Mouse (Mus musculus) limb, embryonic 10.5 days (tissue): Measurements from ENCODE around the gene Tulp1. TPM values are rescaled to one million over a fixed set of nuclear protein-coding genes. Genes with fewer than 3 reads are reported as not detected.

Experiments used
- DNase-seq: peaks from one replicate; pipeline ENCODE4 v3.0.0-alpha.2; 2017; ENCODE audit warnings: low spot score
- H3K27ac ChIP-seq: fragments of 300-500 bp; sonication (generic); 2 replicates; pipeline ENCODE4 v1.5.1; 2016; ENCODE audit warnings: mild to moderate bottlenecking
- H3K27me3 ChIP-seq: fragments of 300-500 bp; sonication (generic); 2 replicates; pipeline ENCODE4 v1.6.1; 2016; ENCODE audit warnings: low read depth, mild to moderate bottlenecking; ENCODE audit not compliant: poor library complexity, severe bottlenecking
- H3K36me3 ChIP-seq: fragments of 300-500 bp; sonication (generic); 2 replicates; pipeline ENCODE4 v1.6.1; 2016; ENCODE audit warnings: mild to moderate bottlenecking, moderate library complexity
- H3K4me1 ChIP-seq: fragments of 300-500 bp; sonication (generic); 2 replicates; pipeline ENCODE4 v1.6.1; 2016
- H3K4me3 ChIP-seq: fragments of 300-500 bp; sonication (generic); 2 replicates; pipeline ENCODE4 v1.5.1; 2016; ENCODE audit warnings: mild to moderate bottlenecking, moderate library complexity
- H3K9me3 ChIP-seq: fragments of 300-500 bp; sonication (generic); replicated peaks from 2 replicates; pipeline ENCODE4 v1.6.1; 2016; ENCODE audit warnings: mild to moderate bottlenecking
- WGBS: fragments of 180-500 bp; shearing (Covaris S2); methylation state at CpG from one replicate; pipeline ENCODE4 v1.1.7; 2016; 5-methylcytosine and 5-hydroxymethylcytosine counted together
- polyA plus RNA-seq: library from polyadenylated mRNA; unstranded; fragments of >200 nt; fragmentation: Nextera tagmentation; extraction: Ambion mirVana; gene quantifications from 2 replicates; pipeline ENCODE4 v1.2.1, GENCODE M21; 2016

Tulp1 gene
- polyA plus RNA-seq, 1 experiment from 2014 or later = 4.1 TPM

DNA sequence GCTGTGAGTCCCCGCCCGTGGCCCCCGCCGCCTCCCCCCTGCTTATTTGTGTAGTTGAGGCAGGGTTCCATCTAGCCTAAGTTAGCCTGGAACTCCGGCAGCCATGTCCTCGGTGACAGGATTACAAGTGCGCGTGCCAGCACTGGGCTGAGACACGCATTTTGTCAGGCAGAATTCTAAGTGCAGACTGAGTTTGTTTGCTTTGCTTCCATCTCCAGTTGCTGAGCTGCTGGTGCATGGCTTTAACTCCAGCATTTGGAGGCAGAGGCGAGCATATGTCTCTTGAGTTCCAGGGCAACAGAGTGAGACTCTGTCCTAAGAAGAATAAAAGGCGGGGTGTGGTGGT is 51.2 kb downstream of the Tulp1 start:
- DNase-seq = no peak
- 2% methylated on average over 11 of the region's 11 CpGs for WGBS
- Histone ChIP-seq H3K4me1 (peaks cover 41% of the 10 kb centered on the region), H3K27ac (peak overlapping the region; percentile 95), H3K9me3 (no peaks in the 10 kb centered on the region), H3K27me3 (no peaks in the 10 kb centered on the region), H3K4me3 (peak overlapping the region; percentile 91), H3K36me3 (peaks cover 37% of the 10 kb centered on the region)

DNA sequence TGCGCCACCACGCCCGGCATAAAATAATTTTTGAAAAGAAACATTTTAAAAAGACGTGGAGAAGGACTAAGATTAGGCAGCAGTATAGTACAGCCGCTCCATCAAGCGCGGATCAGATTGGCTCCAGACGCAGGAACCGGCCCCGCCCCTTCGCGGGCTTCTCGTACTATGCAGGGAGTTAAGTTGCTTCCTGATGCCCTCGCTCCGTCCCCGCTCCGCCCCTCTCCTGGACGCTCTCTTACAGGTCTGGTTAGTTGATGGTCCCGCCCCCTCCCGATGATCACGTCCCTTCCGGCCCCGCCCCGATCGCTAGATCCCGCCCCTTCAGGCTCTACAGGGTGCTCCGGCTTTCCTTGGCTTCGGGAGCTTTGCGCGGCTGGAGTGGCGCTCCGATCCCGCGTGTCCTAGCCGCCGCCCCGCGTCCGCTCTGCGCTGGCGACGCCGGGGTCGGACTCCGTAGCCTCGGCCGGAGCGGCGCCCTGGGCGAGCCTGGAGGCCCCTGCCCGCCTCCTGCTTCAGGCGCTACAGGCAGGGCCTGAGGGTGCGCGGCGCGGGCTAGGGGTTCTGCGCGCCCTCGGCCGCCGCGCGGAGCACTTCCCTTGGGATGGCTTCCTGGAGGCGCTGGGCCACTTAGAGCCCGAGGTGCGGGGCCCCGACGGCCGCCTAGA is 51.7 kb downstream of the Tulp1 start, which contains the start of gene Fance:
Fance (plus strand) TSS at position 308 of the 668 bp plus-strand sequence.
- WGBS = under 1% methylated on average over 69 of the region's 69 CpGs
- no peaks in the 10 kb centered on the region for H3K9me3 ChIP-seq

DNA sequence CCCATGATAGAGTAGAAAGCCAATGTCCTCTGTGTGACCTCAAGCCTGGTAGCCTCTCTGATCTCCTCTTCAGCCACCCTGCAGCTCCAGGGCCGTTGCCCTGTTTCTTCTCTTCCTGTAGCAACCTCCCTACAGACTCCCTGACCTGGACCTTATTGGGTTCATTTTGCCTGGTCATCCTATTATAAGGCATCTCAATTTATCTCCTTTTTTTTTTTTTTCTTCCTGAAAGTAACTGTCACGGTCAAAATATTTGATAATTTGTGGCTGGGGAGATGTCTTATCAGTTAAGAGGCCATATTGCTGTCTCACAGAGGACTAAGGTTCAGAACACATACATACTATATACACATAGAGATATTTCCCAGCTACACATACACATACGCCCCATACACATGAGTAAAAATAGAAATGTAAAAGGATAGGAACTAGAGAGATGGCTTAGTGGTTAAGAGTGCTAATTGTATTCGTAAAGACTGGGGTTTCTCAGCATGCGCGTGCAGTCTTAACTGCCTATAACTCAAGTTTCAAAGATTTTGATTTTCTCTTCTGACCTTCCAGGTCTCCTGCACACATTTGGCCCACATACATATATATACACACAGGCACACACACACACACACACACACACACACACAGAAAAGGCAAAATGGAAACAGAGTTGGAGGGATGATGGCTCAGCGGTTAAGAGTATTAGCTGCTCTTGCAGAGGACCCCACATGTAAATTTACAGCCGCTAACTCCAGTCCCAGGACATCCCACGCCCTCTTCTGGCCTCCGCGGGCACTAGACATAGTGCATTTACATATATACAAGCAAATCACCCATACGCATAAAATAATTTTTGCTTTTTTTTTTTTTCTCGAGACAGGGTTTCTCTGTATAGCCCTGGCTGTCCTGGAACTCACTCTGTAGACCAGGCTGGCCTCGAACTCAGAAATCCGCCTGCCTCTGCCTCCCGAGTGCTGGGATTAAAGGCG is 52.5 kb downstream of the Tulp1 start:
- peaks cover 52% of the 10 kb centered on the region for H3K4me1 ChIP-seq

More for the DNA sequence above, 51.7 kb downstream of the Tulp1 start, which contains the start of gene Fance:
- Histone ChIP-seq H3K4me3 (peak within 1 kb of the TSS; percentile 91), H3K4me1 (peaks cover 45% of the 10 kb centered on the region), H3K36me3 (peaks cover 32% of the 10 kb centered on the region), H3K27me3 (no peaks in the 10 kb centered on the region), H3K27ac (peak within 1 kb of the TSS; percentile 95)
- peak; percentile 99 for DNase-seq

GRCm38 (mm10) chr17:28311366-28312132 is 53.5 kb downstream of the Tulp1 start:
- Histone ChIP-seq H3K36me3 (peaks cover 14% of the 10 kb centered on the region), H3K27ac (no peak overlapping the region), H3K9me3 (no peaks in the 10 kb centered on the region), H3K27me3 (no peaks in the 10 kb centered on the region), H3K4me3 (no peak overlapping the region), H3K4me1 (peaks cover 48% of the 10 kb centered on the region)
- WGBS = 70% methylated on average over 5 of the region's 5 CpGs
- DNase-seq = no peak

More for the DNA sequence above, 52.5 kb downstream of the Tulp1 start:
- Histone ChIP-seq H3K36me3 (peaks cover 24% of the 10 kb centered on the region), H3K4me3 (peak overlapping the region; percentile 91), H3K9me3 (no peaks in the 10 kb centered on the region), H3K27ac (peak overlapping the region; percentile 95), H3K27me3 (no peaks in the 10 kb centered on the region)
- no peak for DNase-seq
- WGBS = 25% methylated on average over 17 of the region's 17 CpGs

DNA sequence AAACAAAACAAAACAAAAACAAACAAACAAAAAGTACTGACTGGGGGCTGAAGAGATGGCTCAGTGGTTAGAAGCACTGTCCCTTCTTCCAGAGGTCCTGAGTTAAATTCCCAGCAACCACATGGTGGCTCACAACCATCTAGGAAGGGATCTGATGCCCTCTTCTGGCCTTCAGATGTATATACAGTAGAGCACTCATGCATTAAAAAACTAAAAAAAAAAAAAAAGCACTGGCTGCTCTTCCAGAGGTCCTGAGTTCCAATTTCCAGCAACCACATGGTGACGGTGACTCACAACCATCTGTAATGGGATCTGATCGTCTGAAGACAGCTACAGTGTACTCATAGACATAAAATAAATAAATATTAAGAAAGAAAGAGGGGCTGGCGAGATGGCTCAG is 54.2 kb downstream of the Tulp1 start:
- WGBS = 84% methylated on average over 3 of the region's 3 CpGs
- Histone ChIP-seq H3K36me3 (peaks cover 7% of the 10 kb centered on the region), H3K27me3 (no peaks in the 10 kb centered on the region), H3K4me3 (no peak overlapping the region), H3K4me1 (peaks cover 43% of the 10 kb centered on the region), H3K9me3 (no peaks in the 10 kb centered on the region), H3K27ac (no peak overlapping the region)
- DNase-seq = no peak

- Histone ChIP-seq H3K9me3 (no peaks in the 10 kb centered on the region), H3K4me1 (peaks cover 31% of the 10 kb centered on the region), H3K27ac (peak overlapping the region; percentile 71), H3K4me3 (peak overlapping the region; percentile 20; the same call in 1 of the 2 replicates), H3K36me3 (no peaks in the 10 kb centered on the region), H3K27me3 (no peaks in the 10 kb centered on the region)
- peak; percentile 92 for DNase-seq
- 23% methylated on average over 18 of the region's 18 CpGs for WGBS
Observed at GRCm38 (mm10) chr17:28308297-28309195, 56.5 kb downstream of the Tulp1 start.

GRCm38 (mm10) chr17:28305172-28305571 is 59.9 kb downstream of the Tulp1 start:
- no peaks in the 10 kb centered on the region for H3K27me3 ChIP-seq
- WGBS = 52% methylated on average over 10 of the region's 10 CpGs
- H3K4me3 ChIP-seq = no peak overlapping the region
- no peak overlapping the region for H3K27ac ChIP-seq
- DNase-seq = no peak
- H3K9me3 ChIP-seq = no peaks in the 10 kb centered on the region
- H3K4me1 ChIP-seq = peaks cover 34% of the 10 kb centered on the region
- H3K36me3 ChIP-seq = 0 out of 2 replicates have a peak, but pooled peaks cover 4% of the 10 kb centered on the region

Other genes starting within 250 kb of the Tulp1 start
- gene Scube3, start 223.1 kb downstream of the Tulp1 start, polyA plus RNA-seq = 10.9 and 11.0 TPM in 2 replicates
- 33.6 and 40.2 TPM in 2 replicates for gene Zfp523, start 188.1 kb downstream of the Tulp1 start, polyA plus RNA-seq
- 6.8 and 11.1 TPM in 2 replicates for gene Def6, start 157.4 kb downstream of the Tulp1 start, polyA plus RNA-seq
- 1.9 and 2.3 TPM in 2 replicates for gene Ppard, start 132.5 kb downstream of the Tulp1 start, polyA plus RNA-seq
- gene Fance, start 51.7 kb downstream of the Tulp1 start, polyA plus RNA-seq = 32.9 and 35.5 TPM in 2 replicates
- 502 and 576 TPM in 2 replicates for gene Rpl10a, start 36.8 kb downstream of the Tulp1 start, polyA plus RNA-seq
- 5.2 and 9.8 TPM in 2 replicates for gene Tead3, start 14.4 kb downstream of the Tulp1 start, polyA plus RNA-seq
- gene Fkbp5, start 152.3 kb upstream of the Tulp1 start, polyA plus RNA-seq = 32.5 and 32.6 TPM in 2 replicates
- not detected in 2 replicates for gene Armc12, start 165.6 kb upstream of the Tulp1 start, polyA plus RNA-seq
- not detected in 2 replicates for gene Clpsl2, start 184.2 kb upstream of the Tulp1 start, polyA plus RNA-seq
- not detected in 2 replicates for gene Clps, start 195.5 kb upstream of the Tulp1 start, polyA plus RNA-seq
- gene Lhfpl5, start 210.4 kb upstream of the Tulp1 start, polyA plus RNA-seq = 0.39 and 0.55 TPM in 2 replicates